Mouse (Mus musculus): ENCODE data around the gene Rnf145. TPM values are rescaled to one million over a fixed set of nuclear protein-coding genes. Genes with fewer than 3 reads are reported as not detected.

Rnf145 gene
- polyA plus RNA-seq, 1 experiment: 41.3 TPM

DNA sequence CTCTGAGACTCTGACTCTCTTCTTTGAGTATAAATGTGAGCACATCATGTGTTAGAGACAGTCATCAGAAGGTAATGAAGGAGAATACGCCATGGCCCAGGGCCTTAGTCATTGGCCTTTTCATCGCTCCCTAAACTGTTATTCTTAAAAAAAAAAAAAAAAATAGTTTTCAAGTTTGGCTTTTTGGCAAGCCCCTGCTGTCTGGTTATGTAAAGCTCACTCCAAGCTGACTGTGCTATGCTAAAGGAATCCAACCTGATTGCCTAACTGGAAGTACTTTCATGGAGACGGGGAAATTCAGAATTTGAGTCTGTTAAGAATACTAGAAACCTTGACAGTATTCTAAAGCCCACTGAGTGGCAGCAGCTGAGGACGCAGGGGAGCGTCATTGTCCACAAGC is 22.5 kb downstream of the Rnf145 start:
- Histone ChIP-seq H3K27ac (ENCODE audit: insufficient read depth, low read depth, low read length) (no peak overlapping the region), H3K27me3 (ENCODE audit: control insufficient read depth, insufficient read depth, low read length) (no peaks in the 10 kb centered on the region), H3K4me1 (ENCODE audit: control insufficient read depth, insufficient read depth, insufficient read length, low read length) (peaks cover 7% of the 10 kb centered on the region), H3K36me3 (ENCODE audit: control insufficient read depth, insufficient read depth, low read length) (peaks cover 6% of the 10 kb centered on the region), H3K4me3 (ENCODE audit: low read depth, low read length) (no peak overlapping the region)
- TF ChIP-seq CTCF (IDR thresholded peaks at IDR 0.05; ENCODE audit: extremely low read depth, insufficient read length, insufficient replicate concordance, low read depth, low read length): no peak
- TF ChIP-seq POLR2A (IDR thresholded peaks at IDR 0.05; ENCODE audit: low read depth, low read length): no peak
- 86% methylated on average over 5 of the region's 5 CpGs for WGBS

DNA sequence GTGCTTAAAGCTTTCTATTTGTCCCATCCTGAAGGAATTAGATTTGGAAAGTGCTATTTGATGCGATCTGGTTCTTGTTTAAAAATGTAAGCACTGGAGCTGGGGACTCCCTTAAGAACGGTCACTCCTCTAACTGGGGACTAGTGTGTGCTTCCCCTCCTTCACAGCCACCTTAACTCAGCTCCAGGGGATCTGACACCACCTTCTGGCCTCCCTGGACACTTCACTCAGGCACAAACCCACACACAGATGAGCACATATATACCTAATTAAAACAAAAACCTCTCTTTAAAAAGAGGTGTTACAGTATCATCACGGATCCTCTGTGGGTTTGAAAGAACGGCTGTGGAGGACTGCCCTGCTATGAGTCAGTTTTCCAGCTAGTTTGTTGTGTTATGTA is 23.0 kb downstream of the Rnf145 start:
- TF ChIP-seq CTCF (IDR thresholded peaks at IDR 0.05; ENCODE audit: extremely low read depth, insufficient read length, insufficient replicate concordance, low read depth, low read length) (no peak), POLR2A (IDR thresholded peaks at IDR 0.05; ENCODE audit: low read depth, low read length) (no peak)
- Histone ChIP-seq H3K4me1 (ENCODE audit: control insufficient read depth, insufficient read depth, insufficient read length, low read length) (peaks cover 7% of the 10 kb centered on the region), H3K27ac (ENCODE audit: insufficient read depth, low read depth, low read length) (peak overlapping the region; percentile 14; the same call in 1 of the 2 replicates), H3K27me3 (ENCODE audit: control insufficient read depth, insufficient read depth, low read length) (no peaks in the 10 kb centered on the region), H3K4me3 (ENCODE audit: low read depth, low read length) (no peak overlapping the region), H3K36me3 (ENCODE audit: control insufficient read depth, insufficient read depth, low read length) (peaks cover 6% of the 10 kb centered on the region)
- WGBS: 78% methylated on average over 4 of the region's 4 CpGs

DNA sequence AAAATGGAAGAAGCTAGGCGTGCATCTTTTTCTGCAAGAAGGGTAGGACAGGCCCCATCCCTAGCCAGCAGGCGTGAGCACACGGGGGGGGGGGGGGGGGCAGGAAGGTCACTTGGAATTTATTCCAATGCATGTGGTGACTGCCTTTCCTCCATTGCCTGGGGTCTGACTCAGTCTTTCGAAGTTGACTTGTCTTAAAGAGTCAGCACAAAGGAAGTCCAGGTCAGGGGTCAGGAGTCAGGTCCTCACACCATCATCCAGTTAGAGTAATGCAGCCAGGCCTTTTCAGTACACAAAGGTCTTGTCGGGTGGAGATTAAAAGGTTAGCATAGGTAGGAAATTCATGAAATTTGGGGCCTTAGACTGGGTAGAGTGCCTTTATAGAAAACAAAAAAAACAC is 24.8 kb downstream of the Rnf145 start:
- Histone ChIP-seq H3K36me3 (ENCODE audit: control insufficient read depth, insufficient read depth, low read length) (peaks cover 5% of the 10 kb centered on the region), H3K27me3 (ENCODE audit: control insufficient read depth, insufficient read depth, low read length) (no peaks in the 10 kb centered on the region), H3K4me1 (ENCODE audit: control insufficient read depth, insufficient read depth, insufficient read length, low read length) (peaks cover 7% of the 10 kb centered on the region), H3K4me3 (ENCODE audit: low read depth, low read length) (no peak overlapping the region), H3K27ac (ENCODE audit: insufficient read depth, low read depth, low read length) (0 out of 2 replicates have a peak overlapping the region, but pooled peaks have one; percentile 10)
- WGBS: 78% methylated on average over 5 of the region's 5 CpGs
- TF ChIP-seq POLR2A (IDR thresholded peaks at IDR 0.05; ENCODE audit: low read depth, low read length) (no peak), CTCF (IDR thresholded peaks at IDR 0.05; ENCODE audit: extremely low read depth, insufficient read length, insufficient replicate concordance, low read depth, low read length) (no peak)

DNA sequence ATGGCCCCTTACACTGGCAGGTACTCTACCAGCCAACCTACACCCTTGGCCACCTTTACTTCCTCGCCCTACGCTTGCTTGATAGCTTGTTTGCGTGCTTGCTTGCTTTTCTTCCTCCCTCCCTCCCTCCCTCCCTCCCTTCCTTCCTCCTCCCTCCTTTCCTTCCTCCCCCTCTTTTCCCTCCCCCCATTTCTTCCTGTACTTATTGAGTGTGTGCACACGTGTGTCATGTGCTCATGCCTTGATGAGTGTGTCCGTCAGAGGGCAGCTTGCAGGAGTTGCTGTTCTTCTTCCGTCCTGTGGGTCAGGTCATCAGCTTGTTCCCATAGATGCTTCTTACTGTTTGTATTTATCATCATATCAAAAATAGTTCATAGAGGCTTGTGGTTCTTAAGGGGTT is 25.2 kb downstream of the Rnf145 start:
- Histone ChIP-seq H3K4me3 (ENCODE audit: low read depth, low read length) (no peak overlapping the region), H3K27ac (ENCODE audit: insufficient read depth, low read depth, low read length) (0 out of 2 replicates have a peak overlapping the region, but pooled peaks have one; percentile 10), H3K27me3 (ENCODE audit: control insufficient read depth, insufficient read depth, low read length) (no peaks in the 10 kb centered on the region), H3K4me1 (ENCODE audit: control insufficient read depth, insufficient read depth, insufficient read length, low read length) (peaks cover 9% of the 10 kb centered on the region), H3K36me3 (ENCODE audit: control insufficient read depth, insufficient read depth, low read length) (peaks cover 9% of the 10 kb centered on the region)
- WGBS: 74% methylated on average over 6 of the region's 6 CpGs
- TF ChIP-seq POLR2A (IDR thresholded peaks at IDR 0.05; ENCODE audit: low read depth, low read length): no peak
- TF ChIP-seq CTCF (IDR thresholded peaks at IDR 0.05; ENCODE audit: extremely low read depth, insufficient read length, insufficient replicate concordance, low read depth, low read length): no peak

DNA sequence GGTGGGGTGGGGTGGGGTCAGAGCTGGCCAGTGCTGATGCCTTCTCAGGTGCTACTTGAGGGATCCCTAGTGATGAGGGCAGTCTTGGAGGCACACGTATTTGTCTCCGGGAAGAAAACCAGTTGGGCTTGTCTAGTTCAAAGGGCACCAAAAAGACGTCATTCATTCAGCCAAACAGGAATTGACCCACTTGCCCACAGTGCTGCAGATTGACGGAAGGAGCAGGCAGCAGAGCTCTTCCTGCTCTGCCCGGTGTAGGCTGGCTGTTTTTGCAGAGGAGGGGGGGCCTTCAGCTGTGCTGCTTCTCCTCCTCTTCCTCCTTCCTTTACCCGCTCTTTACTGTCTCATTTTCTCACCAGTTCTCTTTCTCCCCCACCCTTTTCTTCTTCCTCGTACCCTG is 26.4 kb downstream of the Rnf145 start:
- Histone ChIP-seq H3K4me1 (ENCODE audit: control insufficient read depth, insufficient read depth, insufficient read length, low read length) (peaks cover 11% of the 10 kb centered on the region), H3K4me3 (ENCODE audit: low read depth, low read length) (no peak overlapping the region), H3K36me3 (ENCODE audit: control insufficient read depth, insufficient read depth, low read length) (peaks cover 13% of the 10 kb centered on the region), H3K27ac (ENCODE audit: insufficient read depth, low read depth, low read length) (peak overlapping the region; percentile 32), H3K27me3 (ENCODE audit: control insufficient read depth, insufficient read depth, low read length) (no peaks in the 10 kb centered on the region)
- no peak for TF ChIP-seq POLR2A (IDR thresholded peaks at IDR 0.05; ENCODE audit: low read depth, low read length)
- no peak for TF ChIP-seq CTCF (IDR thresholded peaks at IDR 0.05; ENCODE audit: extremely low read depth, insufficient read length, insufficient replicate concordance, low read depth, low read length)
- 21% methylated on average over 7 of the region's 7 CpGs for WGBS

DNA sequence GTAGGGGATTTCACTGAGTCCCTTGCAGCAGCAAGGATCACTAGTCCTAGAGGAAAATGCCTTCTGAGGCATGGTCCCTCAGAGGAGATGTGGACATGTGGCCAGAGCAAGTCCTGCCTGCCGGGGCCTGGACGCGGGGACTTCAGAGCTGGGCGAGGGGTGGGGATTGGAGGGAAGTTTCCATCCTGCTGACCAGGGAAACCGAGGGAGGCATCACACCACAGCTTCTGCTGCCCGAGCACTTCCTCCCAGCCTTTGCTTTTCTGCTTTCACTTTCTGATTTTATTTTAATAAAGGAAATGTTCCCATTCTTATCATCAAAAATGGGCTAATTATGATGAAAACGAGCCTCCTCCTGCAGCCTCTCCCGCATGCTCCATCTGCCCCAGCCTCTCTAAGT is 27.5 kb downstream of the Rnf145 start:
- WGBS: 70% methylated on average over 8 of the region's 8 CpGs
- peak overlapping the region; percentile 40 for H3K4me3 ChIP-seq (ENCODE audit: low read depth, low read length)

DNA sequence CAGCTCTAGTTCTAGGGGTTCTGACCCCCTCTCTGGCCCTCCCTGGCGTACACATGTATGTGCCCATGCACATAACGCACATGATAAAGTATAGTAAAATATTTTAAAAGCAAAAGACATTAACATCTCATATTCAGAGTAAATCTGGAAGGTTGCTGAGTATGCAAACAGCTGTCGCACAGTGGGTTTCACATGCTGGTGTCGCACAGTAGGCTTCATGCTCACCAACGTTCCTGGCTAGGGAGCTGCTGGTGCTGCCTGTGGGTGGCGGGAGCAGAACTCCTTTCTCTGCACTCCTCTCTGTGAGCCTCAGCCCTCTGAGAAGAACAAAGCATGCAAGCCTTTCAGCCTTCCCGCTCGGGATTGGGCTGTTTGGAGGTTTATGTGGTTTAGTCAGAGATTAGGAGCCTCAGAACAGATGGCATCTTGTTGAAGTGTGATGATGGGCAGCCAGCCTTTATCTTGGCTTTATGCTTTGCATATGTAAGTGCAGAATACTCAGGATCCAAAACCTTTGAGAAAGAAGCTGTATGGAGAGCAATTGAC is 29.0 kb downstream of the Rnf145 start:
- peaks cover 32% of the 10 kb centered on the region for H3K36me3 ChIP-seq (ENCODE audit: control insufficient read depth, insufficient read depth, low read length)
- no peak for TF ChIP-seq POLR2A (IDR thresholded peaks at IDR 0.05; ENCODE audit: low read depth, low read length)
- no peak for TF ChIP-seq CTCF (IDR thresholded peaks at IDR 0.05; ENCODE audit: extremely low read depth, insufficient read length, insufficient replicate concordance, low read depth, low read length)
- WGBS: 93% methylated on average over 8 of the region's 8 CpGs

More for the DNA sequence above, 27.5 kb downstream of the Rnf145 start:
- peaks cover 20% of the 10 kb centered on the region for H3K36me3 ChIP-seq (ENCODE audit: control insufficient read depth, insufficient read depth, low read length)
- H3K4me1 ChIP-seq (ENCODE audit: control insufficient read depth, insufficient read depth, insufficient read length, low read length): peaks cover 11% of the 10 kb centered on the region
- TF ChIP-seq POLR2A (IDR thresholded peaks at IDR 0.05; ENCODE audit: low read depth, low read length): no peak
- no peak for TF ChIP-seq CTCF (IDR thresholded peaks at IDR 0.05; ENCODE audit: extremely low read depth, insufficient read length, insufficient replicate concordance, low read depth, low read length)
- peak overlapping the region; percentile 83 for H3K27ac ChIP-seq (ENCODE audit: insufficient read depth, low read depth, low read length)
- no peaks in the 10 kb centered on the region for H3K27me3 ChIP-seq (ENCODE audit: control insufficient read depth, insufficient read depth, low read length)

More for the DNA sequence above, 29.0 kb downstream of the Rnf145 start:
- Histone ChIP-seq H3K4me1 (ENCODE audit: control insufficient read depth, insufficient read depth, insufficient read length, low read length) (peaks cover 11% of the 10 kb centered on the region), H3K27ac (ENCODE audit: insufficient read depth, low read depth, low read length) (no peak overlapping the region), H3K27me3 (ENCODE audit: control insufficient read depth, insufficient read depth, low read length) (no peaks in the 10 kb centered on the region), H3K4me3 (ENCODE audit: low read depth, low read length) (no peak overlapping the region)
